Mouse (Mus musculus): Measurements from ENCODE around the gene Crip1. TPM values are rescaled to one million over a fixed set of nuclear protein-coding genes. Genes with fewer than 3 reads are reported as not detected.

Crip1 gene
- total and polyA plus RNA-seq, 3 experiments: 282 to 438 TPM; not detected in 1

- H3K4me3 ChIP-seq (ENCODE audit: control insufficient read depth in 1 of 2, insufficient read depth in 1 of 2, low read depth in 2 of 2, low read length in 2 of 2): no peak overlapping the region
- H3K27me3 ChIP-seq (ENCODE audit: control insufficient read depth in 1 of 2, insufficient read depth in 2 of 2, low read length in 2 of 2): no peaks in the 10 kb centered on the region
- H3K36me3 ChIP-seq (ENCODE audit: control insufficient read depth in 1 of 2, insufficient read depth in 2 of 2, low read length in 2 of 2): peaks cover 12 to 22% of the 10 kb centered on the region in 2 experiments
- H3K9ac ChIP-seq (ENCODE audit: control insufficient read depth, low read depth, low read length, poor library complexity, severe bottlenecking): no peak overlapping the region
- peaks cover 1% of the 10 kb centered on the region; the same call in 1 of the 2 replicates for H3K79me2 ChIP-seq (ENCODE audit: control insufficient read depth, insufficient read depth, low read length, poor library complexity)
- TF ChIP-seq EP300 (IDR thresholded peaks at IDR 0.05; ENCODE audit: low read depth in 1 of 2, low read length in 2 of 2): no peak
- TF ChIP-seq KAT2A (conservative IDR thresholded peaks at IDR 0.05; ENCODE audit: low read depth, low read length): no peak
- TF ChIP-seq E2F4 (IDR thresholded peaks at IDR 0.05; ENCODE audit: borderline replicate concordance, low read depth, low read length): no peak
- TF ChIP-seq ETS1 (IDR thresholded peaks at IDR 0.05; ENCODE audit: low read depth, low read length): no peak
- H3K27ac ChIP-seq (ENCODE audit: control insufficient read depth, low read depth, low read length): no peak overlapping the region
- DNase-seq (ENCODE audit: low read depth, low spot score): no peak
- peaks cover 0 to 17% of the 10 kb centered on the region in 2 experiments; a peak in 3 of 4 replicates for H3K4me1 ChIP-seq (ENCODE audit: control insufficient read depth in 1 of 2, insufficient read depth in 2 of 2, low read length in 2 of 2)
- no peaks in the 10 kb centered on the region for H3K9me3 ChIP-seq (replicated peaks; ENCODE audit: insufficient read depth, low read length)
These were observed 9.6 kb upstream of the Crip1 start for GRCm38 (mm10) chr12:113136492-113137020.

DNA sequence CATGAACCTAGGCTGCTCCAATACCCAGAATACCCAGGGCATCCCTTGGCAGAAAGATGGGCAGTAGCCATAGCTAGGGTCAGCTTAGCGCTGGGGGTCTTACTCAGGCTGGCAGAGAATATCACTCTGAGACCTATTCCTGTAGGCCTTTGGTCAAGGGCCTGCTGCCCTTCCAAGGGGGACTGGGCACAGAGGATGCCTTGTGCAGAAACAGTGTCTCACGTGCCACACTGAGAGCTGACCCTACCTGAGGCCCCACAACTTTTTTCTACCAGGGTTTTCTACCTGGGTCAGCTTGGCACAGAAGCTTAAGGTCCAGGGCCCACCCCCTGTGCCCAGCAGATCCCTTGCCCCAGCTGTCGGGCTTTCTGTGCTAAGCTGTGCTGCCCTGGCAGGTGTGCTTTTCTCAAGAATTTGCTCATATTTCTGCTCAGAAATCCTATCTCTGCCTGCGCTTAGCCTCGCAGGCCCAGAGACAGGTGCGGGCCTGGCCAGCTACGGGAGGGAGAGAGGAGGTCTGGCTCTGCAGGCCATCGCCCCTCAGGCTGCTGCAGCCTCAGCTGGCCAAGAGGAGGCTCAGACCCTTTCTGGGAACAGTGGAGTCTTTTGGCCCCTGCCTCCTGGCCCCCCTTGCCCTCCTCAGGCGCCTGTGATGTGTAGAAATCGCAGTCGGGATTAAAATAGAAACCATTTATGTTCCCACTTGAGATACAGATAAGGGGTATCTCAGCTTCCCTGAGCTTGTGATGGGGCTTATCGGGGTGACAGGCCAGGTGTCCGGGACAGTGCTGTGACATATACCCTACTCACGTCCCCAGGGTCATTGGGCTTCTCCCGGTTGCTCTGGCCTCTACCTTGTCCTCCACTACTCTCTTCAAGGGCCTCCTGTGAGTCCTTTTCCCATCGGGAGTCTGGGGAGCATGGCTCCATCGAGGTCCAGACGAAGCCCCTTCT lies 8.6 kb upstream of the Crip1 start:
- Histone ChIP-seq H3K27ac (ENCODE audit: control insufficient read depth, low read depth, low read length) (no peak overlapping the region), H3K79me2 (ENCODE audit: control insufficient read depth, insufficient read depth, low read length, poor library complexity) (peaks cover 2% of the 10 kb centered on the region; the same call in 1 of the 2 replicates), H3K27me3 (ENCODE audit: control insufficient read depth in 1 of 2, insufficient read depth in 2 of 2, low read length in 2 of 2) (no peaks in the 10 kb centered on the region), H3K4me3 (ENCODE audit: control insufficient read depth in 1 of 2, insufficient read depth in 1 of 2, low read depth in 2 of 2, low read length in 2 of 2) (no peak overlapping the region), H3K9ac (ENCODE audit: control insufficient read depth, low read depth, low read length, poor library complexity, severe bottlenecking) (no peak overlapping the region), H3K36me3 (ENCODE audit: control insufficient read depth in 1 of 2, insufficient read depth in 2 of 2, low read length in 2 of 2) (peaks cover 12 to 22% of the 10 kb centered on the region in 2 experiments), H3K4me1 (ENCODE audit: control insufficient read depth in 1 of 2, insufficient read depth in 2 of 2, low read length in 2 of 2) (peaks cover 0 to 21% of the 10 kb centered on the region in 2 experiments; a peak in 3 of 4 replicates), H3K9me3 (replicated peaks; ENCODE audit: insufficient read depth, low read length) (no peaks in the 10 kb centered on the region)
- TF ChIP-seq SMC3 (IDR thresholded peaks at IDR 0.05; ENCODE audit: low read depth, low read length): peak; percentile 21; the same call in 1 of the 2 replicates
- no peak for TF ChIP-seq KAT2A (conservative IDR thresholded peaks at IDR 0.05; ENCODE audit: low read depth, low read length)
- no peak for DNase-seq (ENCODE audit: low read depth, low spot score)

- H3K4me1 ChIP-seq (ENCODE audit: control insufficient read depth in 1 of 2, insufficient read depth in 2 of 2, low read length in 2 of 2): peaks cover 0 to 21% of the 10 kb centered on the region in 2 experiments; a peak in 3 of 4 replicates
- H3K27ac ChIP-seq (ENCODE audit: control insufficient read depth, low read depth, low read length): no peak overlapping the region
- no peak overlapping the region for H3K9ac ChIP-seq (ENCODE audit: control insufficient read depth, low read depth, low read length, poor library complexity, severe bottlenecking)
- peaks cover 12 to 17% of the 10 kb centered on the region in 2 experiments for H3K36me3 ChIP-seq (ENCODE audit: control insufficient read depth in 1 of 2, insufficient read depth in 2 of 2, low read length in 2 of 2)
- no peak for TF ChIP-seq KAT2A (conservative IDR thresholded peaks at IDR 0.05; ENCODE audit: low read depth, low read length)
- TF ChIP-seq RAD21 (IDR thresholded peaks at IDR 0.05; ENCODE audit: low read depth, low read length): no peak
- TF ChIP-seq EP300 (IDR thresholded peaks at IDR 0.05; ENCODE audit: low read depth in 1 of 2, low read length in 2 of 2): no peak
- TF ChIP-seq NRF1 (IDR thresholded peaks at IDR 0.05; ENCODE audit: insufficient read depth, low read depth, low read length, poor library complexity, severe bottlenecking): no peak
- TF ChIP-seq MXI1 (IDR thresholded peaks at IDR 0.05; ENCODE audit: low read depth, low read length): no peak
- TF ChIP-seq CHD2 (IDR thresholded peaks at IDR 0.05; ENCODE audit: low read length): no peak
- TF ChIP-seq TAL1 (IDR thresholded peaks at IDR 0.05; ENCODE audit: low read length): no peak
- H3K27me3 ChIP-seq (ENCODE audit: control insufficient read depth in 1 of 2, insufficient read depth in 2 of 2, low read length in 2 of 2): no peaks in the 10 kb centered on the region
- no peak for DNase-seq (ENCODE audit: low read depth, low spot score)
- no peak overlapping the region for H3K4me3 ChIP-seq (ENCODE audit: control insufficient read depth in 1 of 2, insufficient read depth in 1 of 2, low read depth in 2 of 2, low read length in 2 of 2)
- peaks cover 2% of the 10 kb centered on the region; the same call in 1 of the 2 replicates for H3K79me2 ChIP-seq (ENCODE audit: control insufficient read depth, insufficient read depth, low read length, poor library complexity)
- no peaks in the 10 kb centered on the region for H3K9me3 ChIP-seq (replicated peaks; ENCODE audit: insufficient read depth, low read length)
These were observed 7.8 kb upstream of the Crip1 start for GRCm38 (mm10) chr12:113138291-113138690.
